Mouse (Mus musculus) cortical plate, adult 2 months (tissue): ENCODE measurements around the gene Gtf2h3.

Source experiments
- CTCF ChIP-seq: fragments of 200-500 bp; IDR thresholded peaks from 2 replicates; pipeline ENCODE4 v1.5.1; 2011; ENCODE audit warnings: mild to moderate bottlenecking, control low read depth, low read length; ENCODE audit not compliant: insufficient read depth; ENCODE audit errors: extremely low read depth
- POLR2A ChIP-seq: fragments of 200-500 bp; IDR thresholded peaks from 2 replicates; pipeline ENCODE4 v1.6.1; 2011; ENCODE audit warnings: mild to moderate bottlenecking, low read length, control low read depth; ENCODE audit not compliant: insufficient read depth; ENCODE audit errors: extremely low read depth

DNA sequence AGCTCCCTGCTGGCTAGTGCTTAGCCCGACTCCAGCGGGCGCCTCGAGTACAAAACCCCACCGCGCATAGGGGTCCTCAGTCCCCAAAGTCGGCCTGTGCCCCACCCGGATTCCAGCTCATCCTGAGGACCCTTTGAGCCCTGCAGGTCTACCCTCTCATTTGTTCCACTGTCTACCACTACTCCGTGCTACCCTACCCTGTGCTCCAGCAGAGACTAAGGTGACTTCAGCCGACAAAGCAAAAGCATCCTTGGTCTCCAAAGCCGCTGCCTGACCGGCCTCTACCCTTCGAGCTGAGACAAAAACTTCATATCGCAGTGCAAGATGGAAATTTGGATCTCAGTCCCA, 47.4 kb upstream of the Gtf2h3 start:
- no peak for TF ChIP-seq CTCF
- TF ChIP-seq POLR2A, result no peak
